Mouse (Mus musculus) cerebellum, adult 9-11 months (tissue): ENCODE results near the gene Ccdc15.

Experiments used
- DNase-seq: peaks from one replicate; pipeline ENCODE4 v3.0.0; 2022

Ccdc15 gene

GRCm38 (mm10) chr9:37347988-37348642, at the start of gene Ccdc15:
TSS of gene Ccdc15 (minus strand) at chr9:37348432.
- DNase-seq, result peak; percentile 97

- no peak for DNase-seq
These were observed 45.4 kb upstream of the Ccdc15 start for GRCm38 (mm10) chr9:37393482-37394131.

GRCm38 (mm10) chr9:37392071-37392470, 43.8 kb upstream of the Ccdc15 start:
- DNase-seq, result no peak

- DNase-seq, result no peak
These were observed 42.7 kb upstream of the Ccdc15 start for GRCm38 (mm10) chr9:37390891-37391290.

GRCm38 (mm10) chr9:37384284-37385182, 36.3 kb upstream of the Ccdc15 start:
- no peak for DNase-seq

- no peak for DNase-seq
These were observed 34.9 kb upstream of the Ccdc15 start for GRCm38 (mm10) chr9:37383161-37383560.

GRCm38 (mm10) chr9:37375718-37376117, 27.5 kb upstream of the Ccdc15 start:
- DNase-seq, result no peak

DNA sequence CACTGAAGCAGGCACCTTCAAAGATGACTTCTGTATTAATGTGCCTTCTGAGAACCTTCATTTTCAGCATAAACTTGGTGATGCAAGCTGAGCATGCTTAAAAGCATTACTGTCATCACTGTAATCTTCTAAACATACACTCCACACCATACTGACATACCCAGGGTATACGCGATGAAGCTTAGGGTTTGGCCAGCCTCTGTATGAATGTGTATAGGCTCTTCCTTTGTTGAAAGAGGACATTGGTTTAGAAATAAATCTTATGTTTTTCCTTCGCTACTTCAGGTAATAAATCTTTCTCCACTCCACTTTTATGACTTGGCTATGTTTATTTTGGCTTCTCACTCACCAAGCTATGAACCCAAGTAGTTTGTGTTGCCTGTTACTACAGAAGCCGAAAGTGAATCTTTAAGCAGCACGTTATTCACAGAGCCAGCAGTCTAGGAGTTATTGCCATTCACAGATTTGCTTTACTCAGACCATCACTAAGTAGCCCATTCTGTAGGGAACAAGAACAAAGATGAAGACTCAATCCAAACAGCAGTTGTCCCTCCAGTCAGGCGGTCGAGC, 23.1 kb upstream of the Ccdc15 start:
- DNase-seq, result no peak

DNA sequence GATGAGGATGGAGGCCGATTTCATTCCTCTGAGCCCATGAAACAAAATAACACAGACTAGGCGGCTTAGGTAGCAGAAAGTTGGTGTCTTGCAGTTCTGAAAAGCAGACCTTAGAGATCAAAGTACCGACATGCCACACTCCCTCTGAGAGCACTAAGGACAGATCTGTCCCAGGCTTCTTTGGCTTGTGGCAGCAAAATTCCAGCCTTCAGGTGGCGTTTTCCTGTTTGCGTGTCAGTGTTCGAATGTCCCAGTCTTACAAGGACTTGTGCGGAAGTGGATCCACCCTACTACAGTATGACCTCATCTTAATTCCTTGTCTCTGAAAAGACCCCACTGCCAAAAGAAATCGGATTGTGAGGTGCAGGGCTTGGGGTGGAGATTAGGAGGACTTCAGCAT, 20.6 kb upstream of the Ccdc15 start:
- no peak for DNase-seq

- no peak for DNase-seq
These were observed 20.0 kb upstream of the Ccdc15 start for GRCm38 (mm10) chr9:37368081-37368830.

DNA sequence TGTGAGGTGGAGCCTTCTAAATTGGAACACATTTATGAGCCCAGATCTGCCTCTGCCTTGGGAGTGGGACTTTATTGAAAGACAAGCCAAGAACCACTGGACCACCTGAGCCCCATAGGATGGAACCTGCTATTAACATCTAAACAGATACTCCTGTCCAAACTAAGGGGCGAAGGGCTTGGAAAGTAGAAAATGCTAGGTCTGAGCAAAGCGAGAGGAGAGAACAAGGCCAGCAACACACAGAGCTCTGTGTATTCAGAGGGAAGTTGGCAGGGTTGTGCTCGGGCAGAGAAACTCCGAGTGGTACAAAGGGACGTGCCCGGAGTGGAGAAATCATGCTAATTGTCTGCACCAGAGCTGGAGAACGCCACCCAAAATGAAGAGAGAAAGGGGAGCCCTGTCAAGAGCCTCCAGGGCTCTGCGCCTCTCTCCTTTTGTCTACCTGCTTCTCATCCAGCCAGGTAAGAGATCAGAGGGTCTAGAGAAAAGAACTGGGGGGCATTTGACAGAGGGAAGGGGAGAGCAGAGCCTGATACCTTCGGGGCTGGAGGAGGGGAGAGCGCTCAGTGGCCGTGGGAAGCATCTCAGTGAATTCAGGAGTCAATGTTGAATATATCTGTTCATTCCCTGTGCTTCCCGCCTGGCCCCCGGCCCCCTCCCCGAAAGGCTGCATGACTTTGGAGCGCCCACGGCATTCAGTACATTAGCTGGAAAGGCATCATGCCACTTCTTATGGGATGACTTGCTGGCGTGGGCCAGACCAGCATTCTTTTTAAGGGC, 19.3 kb upstream of the Ccdc15 start, which contains the start of gene Hepacam:
Gene Hepacam (plus strand): TSS at position 51 of the 780 bp plus-strand sequence.
- peak; percentile 42 for DNase-seq

GRCm38 (mm10) chr9:37365706-37366105, 17.5 kb upstream of the Ccdc15 start:
- no peak for DNase-seq

GRCm38 (mm10) chr9:37364392-37364791, 16.2 kb upstream of the Ccdc15 start:
- DNase-seq, result no peak

GRCm38 (mm10) chr9:37363551-37363950, 15.3 kb upstream of the Ccdc15 start:
- DNase-seq, result no peak

GRCm38 (mm10) chr9:37362881-37363280, 14.6 kb upstream of the Ccdc15 start:
- no peak for DNase-seq

DNA sequence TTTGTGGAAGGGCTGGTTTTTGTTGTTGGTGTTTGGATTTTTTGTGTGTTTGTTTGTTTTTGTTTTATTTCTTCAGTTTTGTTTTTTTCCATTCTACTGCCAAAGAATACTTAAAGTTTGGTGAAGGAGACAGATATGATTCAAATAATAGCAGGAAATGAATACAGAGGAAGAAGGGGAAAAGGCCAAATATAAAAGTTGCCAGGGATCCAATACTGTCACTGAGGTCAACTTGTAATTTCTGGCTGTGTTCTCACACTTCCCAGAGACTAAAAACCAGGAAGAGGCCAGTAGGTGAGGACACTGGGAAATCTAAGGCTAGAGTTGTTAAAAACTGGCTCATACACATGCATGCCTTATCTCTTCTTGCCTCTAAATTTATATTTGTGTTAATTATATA, 13.9 kb upstream of the Ccdc15 start:
- no peak for DNase-seq

DNA sequence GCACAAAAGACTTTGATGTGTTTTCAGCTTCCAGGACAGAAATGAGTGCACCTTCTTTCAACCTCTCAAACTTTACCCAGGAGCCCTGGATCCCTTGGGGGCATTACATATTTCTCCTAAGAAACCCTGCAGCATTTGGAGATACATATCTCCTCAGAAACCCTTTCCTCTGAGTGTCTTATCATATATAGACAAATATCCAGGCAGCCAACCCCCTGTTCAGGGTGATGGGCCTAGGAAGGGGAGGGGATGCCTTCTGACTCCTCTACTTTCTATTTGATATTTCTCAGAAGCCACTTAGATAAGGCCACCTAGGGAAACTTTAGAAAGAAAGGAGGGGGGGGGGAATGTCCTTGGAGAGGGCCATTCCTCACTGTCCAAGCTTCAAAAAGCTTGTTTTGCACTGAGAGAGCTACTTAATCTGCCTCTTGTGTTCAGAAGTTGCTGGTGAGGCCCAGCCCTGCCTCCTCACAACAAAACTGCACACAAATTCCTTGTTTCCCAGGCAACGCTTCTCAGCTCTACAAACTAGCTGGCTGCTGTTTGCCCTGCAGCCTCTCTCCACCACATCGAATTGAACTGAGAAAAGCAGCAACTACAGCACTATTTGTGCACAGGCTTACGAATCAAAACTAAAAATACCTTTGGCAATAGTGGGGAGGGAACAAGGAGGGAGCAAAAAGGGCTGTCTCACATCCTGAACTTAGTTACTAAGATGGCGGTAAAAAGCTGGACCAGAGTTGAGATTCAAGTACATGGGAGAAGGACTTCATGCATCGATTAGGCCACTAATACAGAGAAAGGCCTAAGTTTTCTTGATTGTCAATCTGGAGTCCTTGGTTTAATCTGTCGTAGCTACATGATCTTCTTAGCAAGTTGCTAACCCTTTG, 11.3 kb upstream of the Ccdc15 start:
- peak; percentile 37 for DNase-seq

GRCm38 (mm10) chr9:37358713-37359330, 10.6 kb upstream of the Ccdc15 start:
- DNase-seq, result peak; percentile 36

DNA sequence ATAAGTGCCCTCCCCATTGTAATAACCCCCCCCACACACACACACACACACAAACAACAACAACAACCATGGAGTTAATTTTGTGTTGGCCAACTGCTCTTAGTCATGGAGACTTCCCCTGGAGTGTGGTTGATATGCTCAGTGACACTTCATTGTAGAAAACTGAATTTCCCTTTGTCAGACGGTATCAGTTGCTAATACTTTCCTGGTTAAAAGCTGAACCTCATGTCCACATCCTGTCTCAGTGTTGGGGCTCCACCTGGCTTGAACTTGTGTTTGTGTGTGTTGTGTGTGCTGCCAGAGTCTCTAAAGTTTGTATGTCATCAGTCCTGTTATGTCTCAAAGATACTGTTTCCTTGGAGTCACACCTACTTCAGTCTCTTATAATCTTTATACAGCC, 6.3 kb upstream of the Ccdc15 start:
- DNase-seq, result no peak

DNA sequence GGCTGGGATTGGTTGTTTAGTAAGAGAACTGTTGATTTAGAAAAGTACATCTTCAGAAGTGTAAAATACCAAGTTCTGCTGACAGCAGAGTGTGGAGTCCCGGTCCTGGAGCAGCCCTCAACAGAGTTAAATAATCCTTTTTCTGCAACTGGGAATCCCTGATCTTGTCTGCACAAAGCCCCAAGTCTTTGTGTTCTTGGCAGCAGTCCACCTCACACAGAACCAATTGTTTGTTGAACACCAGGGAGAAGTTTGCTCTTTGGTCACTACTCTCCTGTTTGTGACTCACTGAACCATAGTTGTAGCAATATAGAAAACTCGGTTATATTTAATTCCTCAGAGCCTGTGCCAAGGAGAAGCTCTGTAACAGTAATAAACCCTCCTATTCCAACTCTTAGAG, 3.0 kb upstream of the Ccdc15 start:
- DNase-seq, result peak; percentile 9
